Mouse (Mus musculus): Measurements from ENCODE around the gene Zc2hc1c. TPM values are rescaled to one million over a fixed set of nuclear protein-coding genes. Genes with fewer than 3 reads are reported as not detected.

The Zc2hc1c gene
- polyA plus RNA-seq, 1 experiment from 2014 or later: 1.1 TPM

DNA sequence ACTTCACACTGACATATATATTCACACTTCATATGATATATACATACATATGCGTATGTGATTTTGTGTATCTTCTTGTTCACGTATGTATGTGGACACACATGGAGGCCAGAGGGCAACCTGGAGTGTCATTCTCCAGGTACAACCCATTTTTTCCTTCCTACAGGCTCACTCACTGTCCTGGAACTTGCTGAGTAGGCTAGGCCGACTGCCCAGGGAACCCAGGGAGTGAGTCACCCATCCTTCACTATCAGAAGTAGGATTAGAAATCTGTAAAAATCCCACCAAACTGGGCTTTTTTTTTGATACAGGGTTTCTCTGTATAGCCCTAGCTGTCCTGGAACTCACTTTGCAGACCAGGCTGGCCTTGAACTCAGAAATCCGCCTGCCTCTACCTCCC is 3.4 kb upstream of the Zc2hc1c start:
- no peak overlapping the region for H3K4me3 ChIP-seq
- H3K27ac ChIP-seq: no peak overlapping the region
- H3K9ac ChIP-seq: no peak overlapping the region
- no peaks in the 10 kb centered on the region for H3K9me3 ChIP-seq
- no peaks in the 10 kb centered on the region for H3K36me3 ChIP-seq
- 0 out of 2 replicates have a peak, but pooled peaks cover 6% of the 10 kb centered on the region for H3K27me3 ChIP-seq
- H3K4me2 ChIP-seq (replicated peaks): no peak overlapping the region
- WGBS: 92% methylated on average over 4 of the region's 4 CpGs
- no peak for ATAC-seq (ENCODE audit: insufficient number of reproducible peaks, insufficient read depth, low FRiP score, low TSS enrichment)
- H3K4me1 ChIP-seq: peaks cover 6% of the 10 kb centered on the region

DNA sequence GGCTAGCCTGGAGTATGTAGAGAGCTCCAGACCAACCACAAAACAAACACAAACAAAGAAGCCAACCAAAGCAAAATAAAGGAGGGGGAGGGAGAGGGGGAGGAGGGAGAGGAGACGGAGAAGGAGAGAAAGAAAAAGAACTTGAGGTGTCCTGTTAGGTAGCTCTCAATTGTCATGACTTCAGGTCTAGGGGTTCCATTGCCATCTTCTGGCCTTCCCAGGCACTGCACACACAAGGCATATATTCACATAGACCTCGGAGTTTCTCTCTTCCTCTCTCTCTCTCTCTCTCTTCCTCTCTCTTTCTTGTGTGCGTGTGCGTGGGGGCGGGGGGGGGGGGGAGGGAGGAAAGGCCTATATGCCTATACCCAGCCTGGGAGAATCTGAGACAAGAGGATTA is 1.4 kb upstream of the Zc2hc1c start:
- Histone ChIP-seq H3K4me3 (no peak overlapping the region), H3K27ac (no peak overlapping the region), H3K9ac (no peak overlapping the region), H3K4me2 (replicated peaks) (no peak overlapping the region), H3K9me3 (no peaks in the 10 kb centered on the region), H3K27me3 (0 out of 2 replicates have a peak, but pooled peaks cover 6% of the 10 kb centered on the region), H3K36me3 (no peaks in the 10 kb centered on the region), H3K4me1 (peaks cover 6% of the 10 kb centered on the region)
- no peak for ATAC-seq (ENCODE audit: insufficient number of reproducible peaks, insufficient read depth, low FRiP score, low TSS enrichment)
- 24% methylated on average over 2 of the region's 5 CpGs for WGBS

DNA sequence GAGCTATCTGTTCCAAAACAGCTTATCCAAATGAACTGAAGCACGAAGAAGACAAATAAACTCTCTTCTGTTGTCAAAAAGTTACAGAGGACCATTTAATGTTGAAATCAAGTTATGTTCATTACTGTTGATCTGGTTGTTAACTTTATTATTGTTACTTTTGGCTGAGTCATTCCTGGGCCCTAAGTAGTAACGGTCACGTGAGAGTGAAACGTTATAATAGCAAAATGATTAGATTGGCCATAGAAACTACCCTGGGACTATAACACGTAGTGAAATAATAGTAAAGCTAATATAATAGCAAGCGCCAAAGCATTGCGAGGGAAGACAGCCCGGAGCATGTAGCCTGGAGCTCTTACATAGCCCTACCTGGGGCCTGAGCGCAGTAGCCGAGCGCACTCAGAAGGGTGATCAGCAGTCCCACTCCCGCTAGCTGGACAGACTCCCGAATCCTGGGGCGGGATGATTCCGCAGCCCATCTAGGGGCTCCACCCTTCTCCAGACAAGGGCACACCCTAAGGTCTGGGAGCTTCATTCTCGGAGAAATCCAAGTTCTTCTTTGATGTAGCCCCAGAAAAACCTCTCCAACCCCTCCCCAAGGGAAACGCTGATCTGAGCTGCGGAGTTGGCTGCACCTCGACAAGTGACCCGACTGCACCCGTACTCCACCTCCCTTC is 444 bp upstream of the Zc2hc1c start, which contains the start of gene Acyp1:
Gene Acyp1 (minus strand): TSS at position 630 of the 677 bp plus-strand sequence.
- Histone ChIP-seq H3K4me2 (replicated peaks) (peak within 1 kb of the TSS; percentile 83), H3K27ac (0 out of 2 replicates have a peak within 1 kb of the TSS, but pooled peaks have one; percentile 41), H3K9ac (peak within 1 kb of the TSS; percentile 53), H3K9me3 (no peaks in the 10 kb centered on the region), H3K4me1 (peaks cover 6% of the 10 kb centered on the region), H3K4me3 (peak within 1 kb of the TSS; percentile 47), H3K36me3 (no peaks in the 10 kb centered on the region), H3K27me3 (0 out of 2 replicates have a peak, but pooled peaks cover 6% of the 10 kb centered on the region)
- WGBS: 7% methylated on average over 21 of the region's 21 CpGs
- peak; percentile 49 for ATAC-seq (ENCODE audit: insufficient number of reproducible peaks, insufficient read depth, low FRiP score, low TSS enrichment)

DNA sequence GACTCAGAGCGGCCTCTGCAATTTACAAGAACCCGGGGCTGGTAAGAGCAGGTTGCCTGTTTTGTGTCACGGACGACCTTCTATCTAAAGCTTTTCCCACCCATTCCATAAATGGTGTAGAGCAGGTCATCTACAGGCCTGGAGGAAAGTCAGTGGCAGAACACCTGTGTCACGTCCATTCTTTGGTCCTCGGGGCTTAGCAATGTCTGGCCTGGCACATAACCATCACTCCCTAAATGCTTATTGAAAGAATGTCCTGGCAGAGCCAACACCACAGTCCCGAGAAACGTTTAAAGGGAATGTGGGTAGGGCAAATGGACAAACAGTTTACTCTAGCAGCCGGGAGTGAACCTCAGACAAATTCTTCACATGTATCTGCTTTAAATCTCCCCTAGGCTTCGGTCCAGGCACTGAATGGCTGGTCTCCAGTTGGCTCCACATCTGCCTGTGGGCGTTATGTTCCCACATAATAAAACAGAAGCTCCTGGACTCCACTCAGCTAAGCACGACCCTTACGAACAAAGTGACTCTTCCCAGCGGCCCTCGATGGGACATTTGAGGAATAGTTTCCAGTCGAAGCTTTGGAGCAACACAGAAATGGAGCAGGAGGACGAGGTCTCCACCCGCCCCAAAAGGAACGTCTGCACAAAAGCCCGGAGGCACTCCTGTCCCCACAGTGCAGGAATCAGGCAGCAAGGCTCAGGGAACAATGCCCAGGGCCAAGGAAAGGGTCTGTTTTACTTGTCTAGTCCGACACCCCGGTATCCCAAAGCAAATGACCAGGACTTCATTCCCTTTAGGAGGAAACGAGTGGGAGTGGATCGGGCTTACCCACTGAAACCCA is 988 bp downstream of the Zc2hc1c start:
- peak overlapping the region; percentile 47; the same call in 1 of the 2 replicates for H3K4me3 ChIP-seq
- H3K4me2 ChIP-seq (replicated peaks): peak overlapping the region; percentile 83
- 59% methylated on average over 24 of the region's 24 CpGs for WGBS
- H3K27me3 ChIP-seq: 0 out of 2 replicates have a peak, but pooled peaks cover 4% of the 10 kb centered on the region
- no peak overlapping the region for H3K9ac ChIP-seq
- H3K9me3 ChIP-seq: peaks cover 3% of the 10 kb centered on the region; the same call in 1 of the 2 replicates
- no peak for ATAC-seq (ENCODE audit: insufficient number of reproducible peaks, insufficient read depth, low FRiP score, low TSS enrichment)
- no peaks in the 10 kb centered on the region for H3K36me3 ChIP-seq
- H3K4me1 ChIP-seq: peaks cover 6% of the 10 kb centered on the region
- 0 out of 2 replicates have a peak overlapping the region, but pooled peaks have one; percentile 41 for H3K27ac ChIP-seq

DNA sequence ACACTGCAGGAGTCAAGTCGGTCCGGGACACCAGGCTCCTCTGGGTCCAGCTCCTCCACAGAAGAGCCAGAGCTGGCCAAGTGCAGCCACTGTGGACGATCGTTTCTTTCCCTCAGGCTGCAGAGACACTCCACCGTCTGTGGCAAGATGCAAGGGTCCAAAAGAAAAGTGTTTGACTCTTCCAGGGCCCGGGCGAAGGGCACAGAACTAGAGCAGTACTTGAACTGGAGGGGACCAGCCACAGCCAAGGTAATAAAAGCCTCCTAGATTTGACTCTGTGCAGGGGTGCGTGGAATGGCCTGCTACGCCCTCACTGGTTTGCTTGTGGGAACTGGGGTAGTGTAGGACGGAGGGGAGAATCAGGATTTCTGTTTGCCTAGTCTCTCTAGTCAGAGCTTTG is 2.2 kb downstream of the Zc2hc1c start:
- 80% methylated on average over 10 of the region's 10 CpGs for WGBS
- ATAC-seq (ENCODE audit: insufficient number of reproducible peaks, insufficient read depth, low FRiP score, low TSS enrichment): no peak
- Histone ChIP-seq H3K4me2 (replicated peaks) (no peak overlapping the region), H3K27ac (no peak overlapping the region), H3K9me3 (peaks cover 8% of the 10 kb centered on the region; the same call in 1 of the 2 replicates), H3K27me3 (0 out of 2 replicates have a peak, but pooled peaks cover 3% of the 10 kb centered on the region), H3K4me3 (no peak overlapping the region), H3K9ac (no peak overlapping the region), H3K4me1 (peaks cover 6% of the 10 kb centered on the region), H3K36me3 (no peaks in the 10 kb centered on the region)

DNA sequence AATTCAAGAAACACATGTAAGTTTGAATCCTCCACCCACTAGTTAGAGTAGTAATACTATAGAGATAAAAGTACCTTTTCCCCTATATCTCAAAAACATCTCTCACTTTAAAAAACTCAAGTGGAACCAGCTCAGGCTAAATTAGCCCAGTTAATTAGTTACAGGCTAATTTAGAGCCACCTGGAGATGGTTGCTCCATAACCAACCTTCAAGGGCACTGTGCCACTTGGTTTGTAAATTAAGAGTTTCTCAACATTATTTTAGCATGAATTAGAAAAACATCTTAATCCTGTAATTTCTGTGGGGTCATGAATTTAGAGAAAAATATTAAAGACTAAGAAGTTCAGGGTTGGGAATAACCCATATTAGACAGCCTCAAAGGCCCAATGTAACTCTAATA is 3.1 kb downstream of the Zc2hc1c start:
- H3K27me3 ChIP-seq: 0 out of 2 replicates have a peak, but pooled peaks cover 3% of the 10 kb centered on the region
- no peak overlapping the region for H3K27ac ChIP-seq
- H3K4me3 ChIP-seq: no peak overlapping the region
- ATAC-seq (ENCODE audit: insufficient number of reproducible peaks, insufficient read depth, low FRiP score, low TSS enrichment): no peak
- peaks cover 8% of the 10 kb centered on the region; the same call in 1 of the 2 replicates for H3K9me3 ChIP-seq
- H3K9ac ChIP-seq: no peak overlapping the region
- peaks cover 8% of the 10 kb centered on the region for H3K4me1 ChIP-seq
- H3K36me3 ChIP-seq: no peaks in the 10 kb centered on the region
- no peak overlapping the region for H3K4me2 ChIP-seq (replicated peaks)

DNA sequence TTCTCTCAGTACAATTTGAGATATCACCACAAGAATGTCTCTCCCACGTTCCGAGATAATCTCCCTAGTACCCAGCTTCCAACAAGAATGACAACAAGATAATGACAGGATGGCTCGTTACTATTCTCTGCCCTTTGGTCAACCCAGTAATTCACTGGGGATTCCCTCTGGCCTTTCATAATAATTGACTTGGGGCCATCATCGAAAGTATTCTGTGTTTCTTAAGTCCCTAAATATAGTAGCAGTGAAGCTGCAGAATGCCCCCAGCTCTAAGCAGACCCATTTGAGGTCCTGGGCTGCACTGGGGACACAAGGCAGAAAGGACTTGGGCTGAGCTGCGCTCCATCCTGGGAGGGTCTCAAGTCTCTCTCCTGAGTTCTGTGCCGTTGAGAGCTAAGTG is 3.9 kb downstream of the Zc2hc1c start:
- Histone ChIP-seq H3K4me3 (no peak overlapping the region), H3K4me1 (peaks cover 13% of the 10 kb centered on the region), H3K36me3 (no peaks in the 10 kb centered on the region), H3K9ac (no peak overlapping the region), H3K27me3 (0 out of 2 replicates have a peak, but pooled peaks cover 3% of the 10 kb centered on the region), H3K4me2 (replicated peaks) (no peak overlapping the region), H3K27ac (no peak overlapping the region), H3K9me3 (peaks cover 8% of the 10 kb centered on the region; the same call in 1 of the 2 replicates)
- ATAC-seq (ENCODE audit: insufficient number of reproducible peaks, insufficient read depth, low FRiP score, low TSS enrichment): no peak
- WGBS: 69% methylated on average over 6 of the region's 6 CpGs

DNA sequence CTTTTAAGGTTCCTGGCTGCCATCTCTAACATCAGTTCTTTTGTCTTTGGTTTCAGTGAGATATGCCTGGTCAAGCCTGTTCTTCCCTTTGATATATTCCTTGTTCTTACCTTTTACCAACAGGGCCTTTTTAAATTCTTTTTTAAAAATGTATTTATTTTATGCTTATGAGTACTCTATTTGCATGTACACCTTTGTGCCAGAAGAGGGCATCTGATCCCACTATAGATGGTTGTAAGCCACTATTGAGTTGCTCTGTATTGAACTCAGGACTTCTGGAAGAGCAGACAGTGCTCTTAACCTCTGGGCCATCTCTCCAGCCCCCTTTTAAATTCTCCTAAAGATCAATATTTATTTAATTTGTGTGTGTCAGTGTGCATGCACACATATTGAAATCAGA is 4.5 kb downstream of the Zc2hc1c start:
- Histone ChIP-seq H3K27ac (no peak overlapping the region), H3K4me2 (replicated peaks) (no peak overlapping the region), H3K4me3 (no peak overlapping the region), H3K36me3 (no peaks in the 10 kb centered on the region), H3K4me1 (peaks cover 19% of the 10 kb centered on the region), H3K27me3 (0 out of 2 replicates have a peak, but pooled peaks cover 3% of the 10 kb centered on the region), H3K9me3 (peaks cover 8% of the 10 kb centered on the region; the same call in 1 of the 2 replicates), H3K9ac (no peak overlapping the region)
- ATAC-seq (ENCODE audit: insufficient number of reproducible peaks, insufficient read depth, low FRiP score, low TSS enrichment): no peak

DNA sequence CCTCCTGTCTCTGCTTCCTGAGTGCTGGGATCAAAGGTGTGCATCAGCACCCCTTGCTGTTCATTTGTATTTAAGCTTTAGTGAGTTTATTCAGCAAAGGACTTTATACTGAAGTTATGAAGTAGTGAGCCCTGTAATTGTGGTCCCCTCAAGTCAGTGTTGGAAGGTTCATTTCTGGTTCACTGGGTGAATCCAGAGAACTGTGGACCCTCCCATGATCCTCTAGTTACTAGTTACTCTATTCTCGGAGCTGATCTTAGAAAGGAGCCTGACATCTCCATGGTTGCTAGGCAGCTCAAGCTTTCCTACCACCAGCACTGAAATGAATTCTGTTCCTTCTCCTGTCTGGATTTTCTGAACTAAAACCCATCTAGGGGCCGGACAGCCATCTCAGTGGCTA is 7.1 kb downstream of the Zc2hc1c start:
- no peak overlapping the region for H3K9ac ChIP-seq
- WGBS: 87% methylated on average over 2 of the region's 2 CpGs

DNA sequence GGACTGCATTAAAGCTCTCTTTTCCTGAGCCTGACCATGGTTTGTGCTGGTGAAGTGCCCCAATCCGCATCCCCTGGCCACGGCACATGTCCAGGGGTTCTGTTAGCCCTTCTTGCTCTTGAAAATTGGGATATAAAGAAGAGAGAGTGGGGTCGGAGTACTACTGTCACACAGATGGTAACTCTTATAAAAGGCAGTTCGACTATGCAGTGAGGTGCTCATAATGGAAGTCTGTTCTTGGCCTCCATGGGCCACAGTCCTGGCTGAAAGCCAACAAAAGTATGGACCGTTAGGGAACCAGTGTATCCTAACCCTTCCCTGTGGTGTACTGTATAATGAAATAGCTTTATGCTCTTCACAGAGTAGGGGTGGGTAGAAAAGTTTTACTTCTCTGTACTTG is 8.5 kb downstream of the Zc2hc1c start:
- WGBS: 70% methylated on average over 5 of the region's 5 CpGs

More for the DNA sequence above, 7.1 kb downstream of the Zc2hc1c start:
- Histone ChIP-seq H3K4me1 (0 out of 2 replicates have a peak, but pooled peaks cover 13% of the 10 kb centered on the region), H3K4me3 (no peak overlapping the region), H3K9me3 (peaks cover 8% of the 10 kb centered on the region; the same call in 1 of the 2 replicates), H3K27ac (no peak overlapping the region), H3K4me2 (replicated peaks) (no peak overlapping the region), H3K36me3 (peaks cover 9% of the 10 kb centered on the region), H3K27me3 (no peaks in the 10 kb centered on the region)
- ATAC-seq (ENCODE audit: insufficient number of reproducible peaks, insufficient read depth, low FRiP score, low TSS enrichment): no peak

DNA sequence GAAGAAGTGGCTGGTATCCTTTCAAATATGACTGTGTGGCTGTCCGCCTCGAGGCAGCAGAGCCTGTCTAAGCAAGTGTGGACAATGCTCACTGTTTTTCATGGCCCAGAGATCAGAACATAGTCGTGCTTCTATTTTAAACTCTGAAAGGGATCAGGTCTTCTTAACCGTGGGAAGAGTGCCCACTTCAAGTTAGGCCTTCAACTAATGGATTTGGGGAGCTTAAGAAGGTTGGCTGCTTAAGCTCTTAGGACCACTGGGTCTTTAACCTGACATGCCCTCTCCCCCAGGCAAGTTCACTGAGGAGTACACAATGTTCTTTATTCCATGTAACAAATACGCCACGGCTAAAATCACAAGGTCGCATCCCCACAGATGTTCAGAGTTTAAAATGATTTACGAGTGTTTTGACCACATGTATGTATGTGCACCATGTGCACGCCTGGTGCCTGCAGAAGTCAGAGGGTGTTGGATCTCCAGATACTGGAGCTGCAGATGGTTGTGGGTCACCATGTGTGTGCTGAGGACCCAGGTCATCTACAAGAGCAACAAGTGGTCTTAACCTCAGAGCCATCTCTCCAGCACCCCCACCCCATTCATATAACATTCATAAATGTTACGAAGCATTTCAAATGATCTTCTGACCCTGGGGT is 9.1 kb downstream of the Zc2hc1c start:
- Histone ChIP-seq H3K27ac (no peak overlapping the region), H3K4me2 (replicated peaks) (no peak overlapping the region), H3K4me1 (0 out of 2 replicates have a peak, but pooled peaks cover 13% of the 10 kb centered on the region), H3K27me3 (no peaks in the 10 kb centered on the region), H3K9me3 (peaks cover 8% of the 10 kb centered on the region; the same call in 1 of the 2 replicates), H3K4me3 (no peak overlapping the region), H3K36me3 (peaks cover 29% of the 10 kb centered on the region), H3K9ac (no peak overlapping the region)
- no peak for ATAC-seq (ENCODE audit: insufficient number of reproducible peaks, insufficient read depth, low FRiP score, low TSS enrichment)
- 68% methylated on average over 10 of the region's 10 CpGs for WGBS

More for the DNA sequence above, 8.5 kb downstream of the Zc2hc1c start:
- H3K4me2 ChIP-seq (replicated peaks): no peak overlapping the region
- ATAC-seq (ENCODE audit: insufficient number of reproducible peaks, insufficient read depth, low FRiP score, low TSS enrichment): no peak
- no peak overlapping the region for H3K9ac ChIP-seq
- peak overlapping the region; percentile 20; the same call in 1 of the 2 replicates for H3K27ac ChIP-seq
- H3K36me3 ChIP-seq: peaks cover 23% of the 10 kb centered on the region
- H3K9me3 ChIP-seq: peaks cover 8% of the 10 kb centered on the region; the same call in 1 of the 2 replicates
- H3K4me3 ChIP-seq: no peak overlapping the region
- 0 out of 2 replicates have a peak, but pooled peaks cover 13% of the 10 kb centered on the region for H3K4me1 ChIP-seq
- H3K27me3 ChIP-seq: no peaks in the 10 kb centered on the region
